Mouse (Mus musculus) spleen, adult 2 months (tissue): ENCODE data around the gene Prkci.

Source experiments
- CTCF ChIP-seq: fragments of 200-500 bp; IDR thresholded peaks from 2 replicates; pipeline ENCODE4 v1.5.1; 2011; ENCODE audit warnings: mild to moderate bottlenecking, inconsistent platforms; ENCODE audit not compliant: insufficient read depth, insufficient read length, insufficient replicate concordance; ENCODE audit errors: extremely low read depth
- POLR2A ChIP-seq: fragments of 200-500 bp; IDR thresholded peaks from 2 replicates; pipeline ENCODE4 v1.6.1; 2011; ENCODE audit warnings: low read depth, low read length, inconsistent platforms

GRCm38 (mm10) chr3:30992161-30992560 is 3.4 kb upstream of the Prkci start:
- TF ChIP-seq POLR2A = no peak
- TF ChIP-seq CTCF = no peak
